Mouse (Mus musculus) MEL (cell line): ENCODE results near the gene ccdc198. TPM values are rescaled to one million over a fixed set of nuclear protein-coding genes. Genes with fewer than 3 reads are reported as not detected.
A peak's percentile ranks its signal among the peaks of the same experiment; 100 is the strongest.
"Not testable (repeated sequence)": the region's sequence is repeated elsewhere in the genome, so short reads cannot be mapped to it uniquely, and the experiment has no call there.

Experiments
- DNase-seq: peaks from one replicate; pipeline ENCODE4 v3.0.0; 2011; ENCODE audit warnings: low read depth, low spot score
- H3K27ac ChIP-seq: 2 replicates; pipeline ENCODE4 v1.5.1; 2012; ENCODE audit warnings: low read depth, mild to moderate bottlenecking, control low read depth, low read length, moderate library complexity; ENCODE audit not compliant: control insufficient read depth
- H3K27me3 ChIP-seq, 2 experiments: fragments of 150-350 bp in 1 of 2; sonication (generic) in 1 of 2; 2 replicates each; pipeline ENCODE4 v1.6.1; 2012; ENCODE audit warnings: low read length in 2 of 2, mild to moderate bottlenecking in 2 of 2, improper control_type of control experiment in 1 of 2, moderate library complexity in 1 of 2; ENCODE audit not compliant: insufficient read depth in 2 of 2, control insufficient read depth in 1 of 2
- H3K36me3 ChIP-seq, 2 experiments: 2 replicates each; pipeline ENCODE4 v1.6.1; 2012 to 2014; ENCODE audit warnings: low read length in 2 of 2, improper control_type of control experiment in 1 of 2, inconsistent platforms in 1 of 2, mild to moderate bottlenecking in 1 of 2; ENCODE audit not compliant: insufficient read depth in 2 of 2, control insufficient read depth in 1 of 2
- H3K4me1 ChIP-seq, 2 experiments: fragments of 150-350 bp in 1 of 2; sonication (generic) in 1 of 2; 2 replicates each; pipeline ENCODE4 v1.6.1; 2012; ENCODE audit warnings: low read length in 2 of 2, improper control_type of control experiment in 1 of 2, mild to moderate bottlenecking in 1 of 2; ENCODE audit not compliant: insufficient read depth in 2 of 2, control insufficient read depth in 1 of 2
- H3K4me3 ChIP-seq, 2 experiments: fragments of 150-350 bp in 1 of 2; sonication (generic) in 1 of 2; 2 replicates each; pipeline ENCODE4 v1.5.1; 2012; ENCODE audit warnings: low read depth in 2 of 2, low read length in 2 of 2, mild to moderate bottlenecking in 2 of 2, moderate library complexity in 2 of 2, control low read depth in 1 of 2, improper control_type of control experiment in 1 of 2; ENCODE audit not compliant: control insufficient read depth in 1 of 2, insufficient read depth in 1 of 2
- H3K79me2 ChIP-seq: 2 replicates; pipeline ENCODE4 v1.6.1; 2012; ENCODE audit warnings: mild to moderate bottlenecking, low read length, moderate library complexity; ENCODE audit not compliant: control insufficient read depth, poor library complexity, insufficient read depth
- H3K9ac ChIP-seq: 2 replicates; pipeline ENCODE4 v1.6.1; 2012; ENCODE audit warnings: low read depth, mild to moderate bottlenecking, control low read depth, low read length, moderate library complexity; ENCODE audit not compliant: control insufficient read depth, poor library complexity, severe bottlenecking
- H3K9me3 ChIP-seq: fragments of 150-350 bp; sonication (generic); replicated peaks from 2 replicates; pipeline ENCODE4 v1.6.1; 2012; ENCODE audit warnings: mild to moderate bottlenecking, low read length, improper control_type of control experiment, moderate library complexity; ENCODE audit not compliant: insufficient read depth
- CHD2 ChIP-seq: IDR thresholded peaks from 2 replicates; pipeline ENCODE4 v1.6.1; 2011; ENCODE audit warnings: low read length, improper control_type of control experiment
- CTCF ChIP-seq, 3 experiments: IDR thresholded peaks in 2 of 3; conservative IDR thresholded peaks in 1 of 3; 2 replicates each; pipeline ENCODE4 v1.5.1; 2011 to 2012; ENCODE audit warnings: low read length in 3 of 3, low read depth in 2 of 3, mild to moderate bottlenecking in 2 of 3, improper control_type of control experiment in 1 of 3, inconsistent platforms in 1 of 3, mixed read lengths in 1 of 3, moderate library complexity in 1 of 3; ENCODE audit not compliant: control insufficient read depth in 1 of 3, insufficient read depth in 1 of 3, poor library complexity in 1 of 3, severe bottlenecking in 1 of 3
- E2F4 ChIP-seq: IDR thresholded peaks from 2 replicates; pipeline ENCODE4 v1.6.1; 2011; ENCODE audit warnings: low read depth, low read length, improper control_type of control experiment, borderline replicate concordance
- EP300 ChIP-seq, 2 experiments: IDR thresholded peaks; 2 replicates each; pipeline ENCODE4 v1.6.1; 2011; ENCODE audit warnings: improper control_type of control experiment in 2 of 2, low read length in 2 of 2, low read depth in 1 of 2, mild to moderate bottlenecking in 1 of 2
- ETS1 ChIP-seq: IDR thresholded peaks from 2 replicates; pipeline ENCODE4 v1.6.1; 2012; ENCODE audit warnings: low read depth, mild to moderate bottlenecking, inconsistent platforms, low read length, improper control_type of control experiment, moderate library complexity
- GABPA ChIP-seq: IDR thresholded peaks from 2 replicates; pipeline ENCODE4 v1.6.1; 2012; ENCODE audit warnings: low read depth, mild to moderate bottlenecking, inconsistent platforms, low read length, improper control_type of control experiment, moderate library complexity
- GATA1 ChIP-seq: IDR thresholded peaks from 2 replicates; pipeline ENCODE4 v1.6.1; 2011; ENCODE audit warnings: low read depth, low read length, improper control_type of control experiment
- JUND ChIP-seq: IDR thresholded peaks from 2 replicates; pipeline ENCODE4 v1.6.1; 2011; ENCODE audit warnings: low read depth, mild to moderate bottlenecking, improper control_type of control experiment, low read length
- KAT2A ChIP-seq: conservative IDR thresholded peaks from 2 replicates; pipeline ENCODE4 v1.6.1; 2012; ENCODE audit warnings: low read depth, low read length, improper control_type of control experiment, inconsistent platforms
- MAX ChIP-seq: IDR thresholded peaks from 2 replicates; pipeline ENCODE4 v1.6.1; 2011; ENCODE audit warnings: low read length, improper control_type of control experiment
- MXI1 ChIP-seq: IDR thresholded peaks from 2 replicates; pipeline ENCODE4 v1.6.1; 2011; ENCODE audit warnings: mild to moderate bottlenecking, low read depth, low read length, improper control_type of control experiment
- NELFE ChIP-seq: IDR thresholded peaks from 2 replicates; pipeline ENCODE4 v1.6.1; 2011; ENCODE audit warnings: low read depth, low read length, improper control_type of control experiment
- POLR2AphosphoS5 ChIP-seq: IDR thresholded peaks from 2 replicates; pipeline ENCODE4 v1.6.1; 2012; ENCODE audit warnings: low read depth, borderline replicate concordance, mild to moderate bottlenecking, inconsistent platforms, low read length, moderate library complexity, mixed read lengths
- RAD21 ChIP-seq: IDR thresholded peaks from 2 replicates; pipeline ENCODE4 v1.6.1; 2011; ENCODE audit warnings: mild to moderate bottlenecking, low read depth, low read length, improper control_type of control experiment
- SMC3 ChIP-seq: IDR thresholded peaks from 2 replicates; pipeline ENCODE4 v1.6.1; 2011; ENCODE audit warnings: low read depth, low read length, improper control_type of control experiment
- TAL1 ChIP-seq: IDR thresholded peaks from 2 replicates; pipeline ENCODE4 v1.6.1; 2012; ENCODE audit warnings: mild to moderate bottlenecking, inconsistent platforms, low read length, moderate library complexity, mixed read lengths
- TBP ChIP-seq: IDR thresholded peaks from 2 replicates; pipeline ENCODE4 v1.8.0; 2011; ENCODE audit warnings: low read depth, low read length, improper control_type of control experiment
- TCF12 ChIP-seq: IDR thresholded peaks from 2 replicates; pipeline ENCODE4 v1.6.1; 2014; ENCODE audit warnings: low read depth, mild to moderate bottlenecking, inconsistent platforms, low read length, improper control_type of control experiment, moderate library complexity
- USF1 ChIP-seq: IDR thresholded peaks from 2 replicates; pipeline ENCODE4 v1.6.1; 2014; ENCODE audit warnings: low read depth, mild to moderate bottlenecking, inconsistent platforms, low read length, improper control_type of control experiment, moderate library complexity
- USF2 ChIP-seq, 2 experiments: IDR thresholded peaks; 2 replicates each; pipeline ENCODE4 v1.6.1; 2011 to 2012; ENCODE audit warnings: improper control_type of control experiment in 2 of 2, low read length in 2 of 2, borderline replicate concordance in 1 of 2, inconsistent platforms in 1 of 2, low read depth in 1 of 2, mild to moderate bottlenecking in 1 of 2; ENCODE audit not compliant: insufficient read depth in 1 of 2
- ZKSCAN1 ChIP-seq: IDR thresholded peaks from 2 replicates; pipeline ENCODE4 v1.6.1; 2012; ENCODE audit warnings: low read depth, mild to moderate bottlenecking, inconsistent platforms, low read length, improper control_type of control experiment, moderate library complexity
- polyA plus RNA-seq, 2 experiments: library from polyadenylated mRNA; stranded (reverse) in 1 of 2; unstranded in 1 of 2; fragments of >175 nt in 1 of 2; fragments of >200 nt in 1 of 2; gene quantifications; 2 replicates each; pipeline versions ENCODE4 v1.2.1 to v1.2.4; 2012; ENCODE audit warnings: low replicate concordance in 2 of 2, low read depth in 1 of 2; ENCODE audit not compliant: insufficient read length in 2 of 2, insufficient read depth in 1 of 2, missing spikeins in 1 of 2
- total RNA-seq: library from RNA; depleted of rRNA; stranded (reverse); fragments of 300-350 nt; gene quantifications from 2 replicates; pipeline ENCODE4 v1.2.3, GENCODE M21; 2012

ccdc198 gene
- total and polyA plus RNA-seq, 3 experiments: not detected

DNA sequence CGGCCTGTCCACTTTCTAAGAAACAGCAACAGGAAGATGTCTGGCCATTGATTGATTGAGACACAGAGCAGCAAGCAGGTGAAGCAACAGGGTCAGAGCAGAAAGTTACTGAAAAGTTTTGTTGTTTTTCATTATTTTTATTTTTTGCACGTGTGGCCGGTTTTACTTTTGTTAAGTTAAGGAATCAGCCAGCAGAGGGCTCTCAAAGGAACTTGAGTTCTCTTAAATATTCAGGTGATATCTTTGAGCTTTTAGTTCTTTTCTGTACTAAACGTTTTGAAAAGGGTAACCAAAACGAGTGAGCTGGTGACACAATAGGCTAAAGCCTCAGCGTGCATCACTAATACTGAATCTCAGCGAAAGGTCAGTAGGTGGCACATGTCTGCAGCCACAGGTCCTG is 26.6 kb downstream of the ccdc198 start:
- H3K9me3 ChIP-seq: no peaks in the 10 kb centered on the region
- no peak overlapping the region for H3K27ac ChIP-seq
- no peaks in the 10 kb centered on the region for H3K36me3 ChIP-seq
- no peaks in the 10 kb centered on the region for H3K4me1 ChIP-seq
- H3K79me2 ChIP-seq: no peaks in the 10 kb centered on the region
- TF ChIP-seq GABPA (no peak), RAD21 (no peak), USF2 (IDR thresholded peaks at IDR 0.05; ENCODE audit: borderline replicate concordance in 1 of 2, insufficient read depth in 1 of 2, low read depth in 1 of 2, low read length in 2 of 2) (no peak), CTCF (IDR thresholded peaks at IDR 0.05 in 2 of 3, conservative IDR thresholded peaks at IDR 0.05 in 1 of 3; ENCODE audit: control insufficient read depth in 1 of 3, insufficient read depth in 1 of 3, low read depth in 2 of 3, low read length in 3 of 3, poor library complexity in 1 of 3, severe bottlenecking in 1 of 3) (0 out of 6 replicates have a peak, but pooled peaks of 1 of the 3 experiments have one; percentile 1), ETS1 (no peak), NELFE (no peak), USF1 (0 out of 2 replicates have a peak, but pooled peaks have one; percentile 23), GATA1 (no peak), POLR2AphosphoS5 (no peak)
- no peak for DNase-seq
- no peak overlapping the region for H3K9ac ChIP-seq
- no peaks in the 10 kb centered on the region for H3K27me3 ChIP-seq
- no peak overlapping the region for H3K4me3 ChIP-seq

DNA sequence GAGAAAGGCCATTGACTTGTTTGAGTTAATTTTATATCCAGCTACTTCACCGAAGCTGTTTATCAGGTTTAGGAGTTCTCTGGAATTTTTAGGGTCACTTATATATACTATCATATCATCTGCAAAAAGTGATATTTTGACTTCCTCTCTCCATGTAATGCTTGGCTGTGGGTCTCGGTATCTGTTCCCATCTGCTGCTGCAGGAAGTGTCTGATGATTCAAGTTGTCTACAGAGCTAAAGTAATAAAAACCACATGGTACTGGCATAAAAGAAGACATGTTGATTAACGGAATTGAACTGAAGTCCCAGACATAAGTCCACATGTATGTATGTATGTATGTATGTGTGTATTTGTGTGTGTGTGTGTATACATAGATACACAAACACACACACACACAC is 35.1 kb downstream of the ccdc198 start:
- H3K27me3 ChIP-seq, H3K79me2 ChIP-seq, H3K4me1 ChIP-seq, H3K4me3 ChIP-seq, H3K27ac ChIP-seq, H3K9ac ChIP-seq, H3K36me3 ChIP-seq, H3K9me3 ChIP-seq: not testable (repeated sequence)
- DNase-seq: peak; percentile 56
- TF ChIP-seq TAL1 (0 out of 2 replicates have a peak, but pooled peaks have one; percentile 17), GATA1 (peak; percentile 55), ETS1 (0 out of 2 replicates have a peak, but pooled peaks have one; percentile 37), EP300 (IDR thresholded peaks at IDR 0.05; ENCODE audit: low read depth in 1 of 2, low read length in 2 of 2) (peak in 1 of 2 experiments; percentile 34; a peak in 1 of 4 replicates), TCF12 (peak; percentile 48; the same call in 1 of the 2 replicates)

GRCm38 (mm10) chr14:49201073-49201778 is 44.0 kb downstream of the ccdc198 start:
- Histone ChIP-seq H3K9ac (no peak overlapping the region), H3K9me3 (no peaks in the 10 kb centered on the region), H3K79me2 (no peaks in the 10 kb centered on the region), H3K4me3 (no peak overlapping the region), H3K4me1 (no peaks in the 10 kb centered on the region), H3K36me3 (no peaks in the 10 kb centered on the region), H3K27me3 (no peaks in the 10 kb centered on the region), H3K27ac (no peak overlapping the region)
- TF ChIP-seq MAX: no peak
- TF ChIP-seq CHD2: no peak
- no peak for TF ChIP-seq E2F4
- no peak for TF ChIP-seq SMC3
- no peak for TF ChIP-seq KAT2A
- no peak for TF ChIP-seq TAL1
- no peak for TF ChIP-seq TBP
- TF ChIP-seq JUND: no peak
- no peak for TF ChIP-seq CTCF (IDR thresholded peaks at IDR 0.05 in 2 of 3, conservative IDR thresholded peaks at IDR 0.05 in 1 of 3; ENCODE audit: control insufficient read depth in 1 of 3, insufficient read depth in 1 of 3, low read depth in 2 of 3, low read length in 3 of 3, poor library complexity in 1 of 3, severe bottlenecking in 1 of 3)
- no peak for TF ChIP-seq MXI1
- TF ChIP-seq ZKSCAN1: no peak
- TF ChIP-seq GABPA: no peak
- DNase-seq: no peak
